Mouse (Mus musculus): Measurements from ENCODE around the gene Psmd9. TPM values are rescaled to one million over a fixed set of nuclear protein-coding genes. Genes with fewer than 3 reads are reported as not detected.

The Psmd9 gene
- polyA plus RNA-seq, 1 experiment from 2014 or later = 76.0 TPM

DNA sequence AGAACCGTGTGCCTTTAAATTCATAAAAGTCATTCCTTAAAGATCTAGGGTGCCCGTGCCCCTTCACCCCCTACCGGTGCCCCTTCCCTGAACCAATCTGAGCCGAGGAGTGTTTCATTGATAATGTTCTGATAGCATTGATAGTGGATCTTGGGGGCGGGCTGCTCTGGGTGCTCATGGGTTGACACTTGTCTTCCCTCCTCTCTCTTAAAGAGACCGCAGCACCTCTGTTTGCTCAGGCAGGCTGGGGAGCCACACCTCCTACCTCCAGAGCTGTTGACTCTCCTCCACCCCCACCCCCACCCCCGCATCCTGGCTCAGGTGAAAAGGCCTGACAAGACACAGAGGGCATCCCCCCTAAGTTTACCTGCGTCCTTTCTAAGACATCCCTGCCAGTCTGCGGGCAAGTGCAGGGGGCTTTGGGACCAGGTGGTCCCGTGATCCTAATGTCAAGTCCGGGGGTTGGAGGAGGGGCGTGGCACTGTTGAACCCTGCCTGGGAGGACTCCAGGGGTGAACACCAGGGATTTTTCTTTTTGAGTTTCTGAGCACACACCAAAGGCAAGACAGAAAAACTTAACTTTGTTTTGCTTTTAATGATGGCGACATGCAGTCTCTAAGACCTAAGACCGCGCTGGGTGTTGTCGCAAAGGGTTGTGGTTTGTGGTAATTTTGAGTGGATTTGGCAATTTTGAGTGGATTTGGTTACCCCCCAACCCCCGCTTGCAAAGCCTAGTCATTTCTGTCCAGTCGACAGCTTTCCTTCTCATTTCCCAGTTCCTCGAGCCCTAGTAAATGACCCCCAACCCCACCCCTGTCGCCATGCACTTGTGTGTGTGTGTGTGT lies 24.2 kb upstream of the Psmd9 start:
- ATAC-seq (ENCODE audit: low read depth) = no peak
- Histone ChIP-seq H3K4me2 (peak overlapping the region; percentile 100), H3K4me1 (replicated peaks) (peaks cover 72% of the 10 kb centered on the region), H3K36me3 (peaks cover 53% of the 10 kb centered on the region), H3K4me3 (replicated peaks) (peak overlapping the region; percentile 96), H3K9me3 (replicated peaks) (no peaks in the 10 kb centered on the region), H3K9ac (peak overlapping the region; percentile 100), H3K27ac (peak overlapping the region; percentile 99), H3K27me3 (no peaks in the 10 kb centered on the region)
- no peak for DNase-seq
- WGBS (ENCODE audit: insufficient replicate concordance) = 38% methylated on average over 20 of the region's 20 CpGs

DNA sequence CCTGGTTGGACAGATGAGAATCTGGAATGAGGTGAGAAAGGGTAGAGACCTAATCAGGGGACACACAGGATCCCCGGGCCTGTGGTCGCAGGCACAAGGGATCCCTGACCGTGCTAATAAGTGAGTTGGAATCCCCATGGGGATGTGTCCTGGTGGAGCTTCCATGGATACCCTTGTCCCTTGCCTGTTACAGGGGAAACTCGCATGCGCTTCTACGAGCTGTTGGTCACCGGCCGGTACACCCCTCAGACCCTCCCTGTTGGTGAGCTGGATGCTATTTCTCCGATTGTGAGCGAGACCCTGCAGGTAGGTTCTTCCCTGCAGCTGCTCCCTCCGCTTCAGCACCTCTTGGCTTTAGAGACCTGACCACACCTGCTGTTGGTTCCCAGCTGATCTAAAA lies 22.9 kb upstream of the Psmd9 start:
- Histone ChIP-seq H3K4me1 (replicated peaks) (peaks cover 84% of the 10 kb centered on the region), H3K36me3 (peaks cover 67% of the 10 kb centered on the region), H3K4me2 (peak overlapping the region; percentile 100; the same call in 1 of the 2 replicates), H3K27me3 (no peaks in the 10 kb centered on the region), H3K9me3 (replicated peaks) (no peaks in the 10 kb centered on the region), H3K9ac (0 out of 2 replicates have a peak overlapping the region, but pooled peaks have one; percentile 100), H3K27ac (peak overlapping the region; percentile 62; the same call in 1 of the 2 replicates), H3K4me3 (replicated peaks) (no peak overlapping the region)
- DNase-seq (no peak), ATAC-seq (ENCODE audit: low read depth) (no peak)
- WGBS (ENCODE audit: insufficient replicate concordance) = 84% methylated on average over 11 of the region's 11 CpGs

DNA sequence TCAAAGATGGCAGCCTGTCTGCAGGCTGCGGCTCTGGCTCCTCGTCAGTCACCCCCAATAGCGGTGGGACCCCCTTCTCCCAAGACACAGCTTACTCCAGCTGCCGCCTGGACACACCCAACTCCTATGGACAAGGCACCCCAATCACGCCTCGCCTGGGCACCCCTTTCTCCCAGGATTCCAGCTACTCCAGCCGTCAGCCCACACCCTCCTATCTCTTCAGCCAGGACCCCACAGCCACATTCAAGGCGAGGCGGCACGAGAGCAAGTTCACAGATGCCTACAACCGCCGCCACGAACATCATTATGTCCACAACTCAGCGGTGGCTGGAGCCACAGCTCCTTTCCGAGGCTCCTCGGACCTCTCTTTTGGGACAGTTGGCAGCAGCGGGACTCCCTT lies 21.6 kb upstream of the Psmd9 start:
- WGBS (ENCODE audit: insufficient replicate concordance) = 79% methylated on average over 17 of the region's 17 CpGs
- Histone ChIP-seq H3K4me2 (no peak overlapping the region), H3K4me3 (replicated peaks) (no peak overlapping the region), H3K9me3 (replicated peaks) (no peaks in the 10 kb centered on the region), H3K36me3 (peaks cover 79% of the 10 kb centered on the region), H3K27ac (0 out of 2 replicates have a peak overlapping the region, but pooled peaks have one; percentile 62), H3K27me3 (no peaks in the 10 kb centered on the region), H3K4me1 (replicated peaks) (peaks cover 95% of the 10 kb centered on the region), H3K9ac (no peak overlapping the region; the same call in 1 of the 2 replicates)
- ATAC-seq (ENCODE audit: low read depth) = no peak
- no peak for DNase-seq

DNA sequence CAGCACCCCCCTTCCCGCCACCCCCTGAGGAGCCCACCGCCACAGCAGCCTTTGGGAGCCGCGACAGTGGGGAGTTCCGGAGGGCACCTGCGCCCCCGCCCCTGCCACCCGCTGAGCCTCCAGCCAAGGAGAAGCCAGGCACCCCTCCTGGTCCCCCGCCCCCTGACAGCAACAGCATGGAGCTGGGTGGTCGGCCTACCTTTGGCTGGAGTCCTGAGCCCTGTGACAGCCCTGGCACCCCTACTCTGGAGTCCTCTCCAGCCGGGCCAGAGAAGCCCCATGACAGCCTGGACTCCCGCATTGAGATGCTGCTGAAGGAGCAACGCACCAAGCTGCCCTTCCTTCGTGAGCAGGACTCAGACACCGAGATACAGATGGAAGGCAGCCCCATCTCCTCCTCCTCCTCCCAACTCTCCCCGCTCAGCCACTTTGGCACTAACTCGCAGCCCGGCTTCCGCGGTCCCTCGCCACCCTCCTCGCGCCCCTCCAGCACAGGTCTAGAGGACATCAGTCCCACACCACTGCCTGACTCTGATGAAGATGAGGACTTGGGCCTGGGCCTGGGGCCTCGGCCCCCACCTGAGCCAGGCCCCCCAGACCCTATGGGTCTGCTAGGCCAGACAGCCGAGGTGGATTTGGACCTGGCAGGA lies 21.0 kb upstream of the Psmd9 start:
- H3K4me1 ChIP-seq (replicated peaks) = peaks cover 96% of the 10 kb centered on the region
- H3K27ac ChIP-seq = peak overlapping the region; percentile 75
- peaks cover 85% of the 10 kb centered on the region for H3K36me3 ChIP-seq
- peak overlapping the region; percentile 4; the same call in 1 of the 2 replicates for H3K4me3 ChIP-seq (replicated peaks)
- no peaks in the 10 kb centered on the region for H3K9me3 ChIP-seq (replicated peaks)
- ATAC-seq (ENCODE audit: low read depth) (no peak), DNase-seq (no peak)
- 0 out of 2 replicates have a peak overlapping the region, but pooled peaks have one; percentile 16 for H3K9ac ChIP-seq
- no peaks in the 10 kb centered on the region for H3K27me3 ChIP-seq
- H3K4me2 ChIP-seq = 0 out of 2 replicates have a peak overlapping the region, but pooled peaks have one; percentile 77
- 87% methylated on average over 25 of the region's 25 CpGs for WGBS (ENCODE audit: insufficient replicate concordance)

DNA sequence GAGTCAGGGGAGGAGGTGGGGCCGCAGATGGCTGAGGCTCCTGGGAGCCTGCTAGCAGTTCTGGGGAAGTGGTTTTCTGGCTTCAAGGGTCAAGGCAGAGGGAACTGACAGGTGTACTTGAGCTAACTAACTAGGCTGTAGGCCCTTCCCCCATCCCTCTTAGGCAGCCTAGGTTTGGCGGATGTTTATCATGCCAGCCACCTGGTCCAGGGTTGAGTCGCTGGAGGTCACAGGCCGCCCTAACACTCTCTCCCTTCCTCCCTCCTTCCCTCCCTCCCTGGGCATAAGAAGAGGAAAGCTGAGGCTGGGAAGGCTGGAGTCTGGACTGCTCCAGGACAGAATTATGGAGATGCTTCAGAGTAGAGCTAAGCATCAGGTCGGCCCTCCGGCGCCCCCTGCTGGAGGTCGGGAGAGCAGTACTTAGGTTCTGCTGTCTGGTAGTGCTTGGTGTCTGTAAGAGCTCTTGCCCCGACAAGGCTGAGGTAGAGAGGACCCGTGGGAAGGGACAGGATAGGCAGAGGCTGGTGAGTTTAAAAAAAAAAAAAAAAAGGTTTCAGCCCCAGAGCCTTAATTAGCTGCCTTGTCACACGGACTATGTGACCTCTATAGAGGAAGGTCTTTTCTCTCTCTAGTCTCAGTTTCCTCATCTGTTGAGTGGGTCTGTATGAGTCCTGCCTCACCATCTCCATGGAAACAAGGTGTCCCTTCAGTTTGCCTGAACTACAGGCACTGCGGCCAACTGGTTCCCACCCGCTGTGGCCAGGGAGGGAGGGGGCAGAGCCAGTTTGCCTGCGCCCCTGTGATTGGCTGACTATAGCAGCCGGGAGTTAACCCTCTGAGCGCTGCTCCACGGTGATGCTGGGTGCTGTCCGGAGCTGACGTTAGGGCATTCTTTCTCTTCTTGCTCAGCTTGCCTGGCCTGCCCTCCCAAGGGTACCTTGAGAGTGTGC lies 19.5 kb upstream of the Psmd9 start:
- Histone ChIP-seq H3K4me1 (replicated peaks) (peaks cover 81% of the 10 kb centered on the region), H3K36me3 (peaks cover 96% of the 10 kb centered on the region)

DNA sequence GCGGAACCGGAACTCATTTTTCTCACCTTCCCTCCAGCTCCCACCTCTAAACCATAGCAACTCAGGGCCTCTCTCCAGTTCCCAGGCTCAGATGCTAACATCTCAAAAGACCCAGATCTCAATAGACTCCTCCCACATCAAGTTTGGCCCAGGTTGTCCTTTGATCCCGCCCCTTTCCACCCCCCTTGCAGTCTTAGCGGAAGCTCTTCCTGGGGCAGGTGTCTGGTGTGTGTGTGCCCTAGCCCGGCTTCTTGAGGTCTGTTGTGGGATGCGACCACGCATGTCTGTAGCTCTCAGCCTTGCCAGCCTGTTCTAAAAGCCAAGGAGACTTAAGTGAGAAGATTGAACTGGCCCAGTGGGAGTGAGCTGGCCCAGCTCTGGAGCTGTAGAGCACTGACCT lies 18.6 kb upstream of the Psmd9 start:
- peaks cover 94% of the 10 kb centered on the region for H3K36me3 ChIP-seq
- peak overlapping the region; percentile 75 for H3K27ac ChIP-seq
- peaks cover 72% of the 10 kb centered on the region for H3K4me1 ChIP-seq (replicated peaks)
- H3K4me2 ChIP-seq = peak overlapping the region; percentile 77
- 25% methylated on average over 7 of the region's 7 CpGs for WGBS (ENCODE audit: insufficient replicate concordance)
- H3K27me3 ChIP-seq = no peaks in the 10 kb centered on the region
- no peak for DNase-seq
- no peak for ATAC-seq (ENCODE audit: low read depth)
- no peaks in the 10 kb centered on the region for H3K9me3 ChIP-seq (replicated peaks)
- peak overlapping the region; percentile 59 for H3K4me3 ChIP-seq (replicated peaks)
- H3K9ac ChIP-seq = peak overlapping the region; percentile 71

More for the DNA sequence above, 19.5 kb upstream of the Psmd9 start:
- ATAC-seq (ENCODE audit: low read depth) (peak; percentile 86), DNase-seq (peak; percentile 83)
- Histone ChIP-seq H3K27me3 (no peaks in the 10 kb centered on the region), H3K4me2 (peak overlapping the region; percentile 77), H3K9me3 (replicated peaks) (no peaks in the 10 kb centered on the region), H3K9ac (peak overlapping the region; percentile 71), H3K4me3 (replicated peaks) (peak overlapping the region; percentile 59), H3K27ac (peak overlapping the region; percentile 75)
- WGBS (ENCODE audit: insufficient replicate concordance) = 5% methylated on average over 19 of the region's 19 CpGs

DNA sequence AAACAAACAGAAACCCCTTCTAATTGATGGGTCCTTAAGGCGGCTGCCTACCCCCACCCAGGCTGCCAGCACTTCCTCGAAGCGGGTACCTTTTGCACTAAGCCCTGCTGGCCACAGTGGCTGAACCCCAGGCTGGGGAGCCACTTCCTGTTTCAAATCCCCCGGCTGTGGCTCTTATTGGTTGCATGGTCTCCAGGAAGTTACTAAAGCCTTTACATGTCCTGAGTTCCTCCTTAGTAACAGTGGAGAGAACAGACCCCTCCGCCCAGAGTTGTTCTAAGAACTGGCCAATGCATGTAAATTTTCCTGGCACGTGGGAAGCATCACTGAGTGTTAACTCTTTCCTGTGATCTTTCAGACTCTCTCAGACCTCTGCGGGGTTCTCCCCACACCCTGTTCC lies 18.1 kb upstream of the Psmd9 start:
- no peaks in the 10 kb centered on the region for H3K27me3 ChIP-seq
- H3K4me2 ChIP-seq = peak overlapping the region; percentile 77
- peak overlapping the region; percentile 71 for H3K9ac ChIP-seq
- peak overlapping the region; percentile 75 for H3K27ac ChIP-seq
- peak overlapping the region; percentile 59 for H3K4me3 ChIP-seq (replicated peaks)
- H3K36me3 ChIP-seq = peaks cover 92% of the 10 kb centered on the region
- H3K9me3 ChIP-seq (replicated peaks) = no peaks in the 10 kb centered on the region
- ATAC-seq (ENCODE audit: low read depth) (no peak), DNase-seq (no peak)
- H3K4me1 ChIP-seq (replicated peaks) = peaks cover 68% of the 10 kb centered on the region
- whole genome bisulfite sequencing (ENCODE audit: insufficient replicate concordance) = 36% methylated on average over 7 of the region's 7 CpGs

DNA sequence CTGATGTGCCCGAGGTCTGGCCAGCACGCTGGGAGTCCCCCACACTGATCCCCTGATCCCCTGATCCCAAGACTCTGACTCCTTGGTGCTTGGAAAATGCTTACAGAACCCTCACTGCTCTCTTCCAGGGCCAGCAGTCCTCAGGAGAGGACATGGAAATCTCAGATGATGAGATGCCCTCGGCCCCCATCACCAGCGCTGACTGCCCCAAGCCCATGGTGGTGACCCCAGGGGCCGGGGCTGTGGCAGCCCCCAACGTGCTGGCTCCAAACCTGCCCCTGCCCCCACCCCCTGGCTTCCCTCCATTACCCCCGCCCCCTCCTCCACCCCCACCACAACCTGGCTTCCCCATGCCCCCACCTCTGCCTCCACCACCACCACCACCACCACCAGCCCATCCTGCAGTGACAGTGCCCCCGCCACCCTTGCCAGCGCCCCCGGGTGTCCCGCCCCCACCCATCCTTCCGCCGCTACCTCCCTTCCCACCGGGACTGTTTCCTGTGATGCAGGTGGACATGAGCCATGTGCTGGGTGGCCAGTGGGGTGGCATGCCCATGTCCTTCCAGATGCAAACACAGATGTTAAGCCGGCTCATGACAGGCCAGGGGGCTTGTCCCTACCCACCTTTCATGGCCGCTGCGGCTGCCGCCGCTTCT lies 17.4 kb upstream of the Psmd9 start:
- H3K9ac ChIP-seq = no peak overlapping the region
- H3K4me2 ChIP-seq = peak overlapping the region; percentile 77; the same call in 1 of the 2 replicates
- H3K4me3 ChIP-seq (replicated peaks) = no peak overlapping the region
- H3K36me3 ChIP-seq = peaks cover 88% of the 10 kb centered on the region
- no peak for DNase-seq
- H3K27me3 ChIP-seq = no peaks in the 10 kb centered on the region
- WGBS (ENCODE audit: insufficient replicate concordance) = 92% methylated on average over 19 of the region's 19 CpGs
- no peak for ATAC-seq (ENCODE audit: low read depth)
- H3K4me1 ChIP-seq (replicated peaks) = peaks cover 60% of the 10 kb centered on the region
- H3K27ac ChIP-seq = peak overlapping the region; percentile 75; the same call in 1 of the 2 replicates
- no peaks in the 10 kb centered on the region for H3K9me3 ChIP-seq (replicated peaks)

DNA sequence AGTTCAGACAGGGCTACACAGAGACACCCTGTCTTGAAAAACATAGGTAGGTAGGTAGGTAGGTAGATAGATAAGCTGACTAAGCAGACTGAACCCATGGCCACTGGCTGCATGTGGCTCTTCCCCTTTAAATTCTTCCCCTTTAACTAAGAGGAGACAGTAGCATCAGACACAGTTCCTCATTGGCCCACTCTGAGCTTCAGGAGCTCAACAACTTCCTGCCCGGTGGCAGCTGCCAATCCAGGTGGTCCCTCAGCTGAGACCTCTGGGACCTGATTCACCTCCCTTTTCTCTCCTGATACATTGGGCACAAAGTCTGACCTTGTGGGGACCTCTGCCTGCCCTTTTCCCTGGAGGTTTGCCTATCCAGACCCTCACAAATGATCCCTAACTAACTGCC lies 16.3 kb upstream of the Psmd9 start:
- Histone ChIP-seq H3K4me1 (replicated peaks) (peaks cover 49% of the 10 kb centered on the region), H3K27me3 (no peaks in the 10 kb centered on the region), H3K9ac (peak overlapping the region; percentile 20; the same call in 1 of the 2 replicates), H3K9me3 (replicated peaks) (no peaks in the 10 kb centered on the region), H3K36me3 (peaks cover 88% of the 10 kb centered on the region), H3K4me3 (replicated peaks) (no peak overlapping the region), H3K27ac (no peak overlapping the region), H3K4me2 (no peak overlapping the region)
- WGBS (ENCODE audit: insufficient replicate concordance) = 54% methylated on average over 1 of the region's 1 CpGs
- ATAC-seq (ENCODE audit: low read depth) = no peak
- DNase-seq = no peak

DNA sequence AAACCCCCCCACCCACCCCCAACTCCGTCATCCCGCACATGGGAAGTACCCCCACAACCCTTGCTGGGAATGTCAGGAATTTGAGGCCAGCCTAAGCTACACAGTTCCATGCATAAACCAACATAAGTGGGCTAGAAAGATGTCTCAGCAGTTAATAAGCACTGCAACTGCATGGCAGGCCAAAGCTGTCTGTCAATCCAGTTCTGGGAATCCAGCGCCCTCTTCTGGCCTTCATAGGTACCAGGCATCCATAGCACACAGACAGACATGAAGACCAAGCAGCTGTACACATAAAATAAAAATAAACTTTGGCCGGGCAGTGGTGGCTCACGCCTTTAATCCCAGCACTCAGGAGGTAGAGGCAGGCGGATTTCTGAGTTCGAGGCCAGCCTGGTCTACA lies 13.8 kb upstream of the Psmd9 start:
- DNase-seq (peak; percentile 60), ATAC-seq (ENCODE audit: low read depth) (no peak)
- Histone ChIP-seq H3K36me3 (peaks cover 93% of the 10 kb centered on the region), H3K4me3 (replicated peaks) (no peak overlapping the region), H3K9me3 (replicated peaks) (no peaks in the 10 kb centered on the region), H3K27ac (no peak overlapping the region), H3K9ac (no peak overlapping the region), H3K4me1 (replicated peaks) (peaks cover 24% of the 10 kb centered on the region), H3K27me3 (no peaks in the 10 kb centered on the region), H3K4me2 (no peak overlapping the region)
- 45% methylated on average over 7 of the region's 7 CpGs for WGBS (ENCODE audit: insufficient replicate concordance)

Data from liver, embryonic 13.5 days (tissue).